Mouse (Mus musculus): ENCODE measurements at regions not wholly inside any gene's neighbourhood (a gene's known extent, or its start where the extent isn't known, plus 50 kb on each side); places are given as distances from the start of the nearest gene placed in this dataset.

DNA sequence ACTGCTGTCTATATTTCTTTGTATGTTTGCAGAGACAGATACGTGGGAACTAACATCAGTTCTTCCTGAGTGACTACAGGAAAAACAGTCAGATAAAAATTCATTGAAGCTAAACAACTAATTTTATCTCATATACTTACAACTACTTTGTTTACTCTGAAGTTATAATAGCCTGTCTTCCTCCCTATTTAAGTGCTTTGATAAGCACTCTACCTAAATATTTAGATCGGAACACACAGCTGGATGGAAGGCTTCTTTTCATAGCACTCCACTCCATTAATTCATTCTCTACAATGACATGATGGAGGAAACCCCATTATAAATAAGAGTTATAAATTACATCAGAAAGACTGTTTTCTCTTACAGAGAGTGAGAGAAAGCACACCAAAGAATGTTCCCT is 438.5 kb upstream of the Sptlc3 start:
- H3K4me3 ChIP-seq = no peak overlapping the region
- H3K4me2 ChIP-seq (replicated peaks) = no peak overlapping the region
- no peaks in the 10 kb centered on the region for H3K36me3 ChIP-seq
- 83% methylated on average over 2 of the region's 2 CpGs for WGBS
- H3K4me1 ChIP-seq = no peaks in the 10 kb centered on the region
- no peak overlapping the region for H3K9ac ChIP-seq
- H3K27me3 ChIP-seq = no peaks in the 10 kb centered on the region
- no peak overlapping the region for H3K27ac ChIP-seq
- ATAC-seq (ENCODE audit: low FRiP score) = no peak
- no peaks in the 10 kb centered on the region for H3K9me3 ChIP-seq (replicated peaks)

DNA sequence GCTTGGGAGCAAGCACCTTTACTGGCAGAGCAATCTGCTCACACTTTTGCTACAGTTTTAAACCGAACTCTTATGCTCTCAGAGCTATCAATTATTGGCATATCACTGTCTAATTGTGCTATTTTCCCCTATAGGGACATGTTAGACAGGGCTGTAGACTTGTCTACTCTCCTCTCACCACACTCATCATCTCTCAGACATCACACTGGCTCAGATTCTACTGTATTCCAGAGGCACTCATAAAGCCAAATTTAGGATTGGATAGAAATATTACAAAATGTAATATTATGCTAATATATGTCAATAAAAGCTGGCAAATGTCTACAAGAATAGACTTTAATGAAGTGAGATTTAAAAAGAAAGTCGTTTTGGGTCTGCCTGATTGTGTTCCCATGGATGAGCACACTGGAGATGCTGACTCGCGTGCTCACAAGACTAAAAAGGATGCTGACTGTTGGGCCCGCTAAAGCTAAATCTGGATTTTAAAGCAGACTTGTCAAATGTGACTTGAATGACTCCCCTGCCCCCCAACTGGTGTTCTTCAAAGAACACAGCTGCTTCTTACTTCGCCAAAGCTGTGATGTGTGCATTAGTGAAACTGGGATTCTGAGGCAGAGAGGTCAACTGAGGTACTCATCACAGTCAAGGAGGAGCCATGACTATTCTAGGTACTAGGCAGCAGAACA is 424.3 kb upstream of the Sptlc3 start:
- 90% methylated on average over 6 of the region's 6 CpGs for WGBS
- H3K27ac ChIP-seq = no peak overlapping the region
- no peak overlapping the region for H3K4me3 ChIP-seq
- no peak overlapping the region for H3K9ac ChIP-seq
- ATAC-seq (ENCODE audit: low FRiP score) = no peak
- no peak overlapping the region for H3K4me2 ChIP-seq (replicated peaks)
- H3K27me3 ChIP-seq = no peaks in the 10 kb centered on the region
- H3K9me3 ChIP-seq (replicated peaks) = no peaks in the 10 kb centered on the region
- H3K4me1 ChIP-seq = no peaks in the 10 kb centered on the region
- H3K36me3 ChIP-seq = no peaks in the 10 kb centered on the region

DNA sequence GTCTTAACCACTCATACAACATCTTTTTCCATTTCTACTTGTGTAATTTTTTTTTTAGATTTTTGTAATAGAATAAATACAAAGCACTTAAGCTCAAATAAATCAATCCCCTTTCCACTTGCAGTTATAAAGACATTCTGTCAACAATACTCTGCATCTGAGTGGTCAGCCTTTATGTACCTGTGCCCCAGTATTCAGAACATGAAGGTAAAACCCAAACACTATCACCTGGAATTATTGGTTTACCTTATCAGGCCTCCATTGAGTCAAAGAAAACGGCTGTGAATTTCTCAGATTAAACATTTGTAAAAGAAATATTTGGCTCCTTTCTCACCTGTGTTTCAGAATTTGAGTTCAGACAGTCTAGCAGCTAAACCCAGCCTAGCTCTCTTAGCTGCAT is 422.0 kb upstream of the Sptlc3 start:
- H3K27me3 ChIP-seq = no peaks in the 10 kb centered on the region
- no peak overlapping the region for H3K9ac ChIP-seq
- H3K4me3 ChIP-seq = no peak overlapping the region
- H3K27ac ChIP-seq = no peak overlapping the region
- no peaks in the 10 kb centered on the region for H3K9me3 ChIP-seq (replicated peaks)
- no peaks in the 10 kb centered on the region for H3K36me3 ChIP-seq
- ATAC-seq (ENCODE audit: low FRiP score) = no peak
- 81% methylated on average over 1 of the region's 1 CpGs for WGBS
- H3K4me1 ChIP-seq = no peaks in the 10 kb centered on the region
- no peak overlapping the region for H3K4me2 ChIP-seq (replicated peaks)

DNA sequence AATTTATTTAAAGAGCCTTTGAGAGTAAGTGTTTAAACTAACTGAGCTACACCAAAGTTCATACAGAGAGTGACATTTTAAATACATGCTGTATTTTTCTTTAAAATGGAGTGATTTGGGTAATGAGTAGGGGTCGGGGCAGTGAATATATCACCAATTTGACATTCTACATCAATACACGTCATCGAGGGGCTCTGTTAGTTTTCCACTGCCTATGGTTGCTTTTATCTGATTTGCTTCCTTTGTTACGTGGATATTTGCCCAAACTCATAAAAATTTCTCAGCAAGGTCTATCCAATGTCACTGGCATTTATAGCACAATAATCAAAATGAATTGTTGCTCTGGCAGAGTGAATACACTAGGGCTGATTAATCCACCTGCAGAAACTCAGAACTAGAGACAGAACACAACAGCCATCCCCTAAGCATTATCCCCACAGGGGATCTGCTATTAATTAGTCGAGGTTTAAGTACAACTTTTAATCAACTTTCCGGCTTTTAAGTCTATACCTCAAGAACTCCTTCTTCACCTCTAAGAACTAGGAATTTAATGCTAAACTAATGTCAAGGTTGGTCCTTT is 400.1 kb upstream of the Sptlc3 start:
- WGBS = 81% methylated on average over 6 of the region's 6 CpGs
- Histone ChIP-seq H3K4me3 (no peak overlapping the region), H3K9me3 (replicated peaks) (no peaks in the 10 kb centered on the region), H3K27ac (no peak overlapping the region), H3K4me1 (no peaks in the 10 kb centered on the region), H3K4me2 (replicated peaks) (no peak overlapping the region), H3K27me3 (no peaks in the 10 kb centered on the region), H3K36me3 (no peaks in the 10 kb centered on the region), H3K9ac (no peak overlapping the region)
- ATAC-seq (ENCODE audit: low FRiP score) = no peak

DNA sequence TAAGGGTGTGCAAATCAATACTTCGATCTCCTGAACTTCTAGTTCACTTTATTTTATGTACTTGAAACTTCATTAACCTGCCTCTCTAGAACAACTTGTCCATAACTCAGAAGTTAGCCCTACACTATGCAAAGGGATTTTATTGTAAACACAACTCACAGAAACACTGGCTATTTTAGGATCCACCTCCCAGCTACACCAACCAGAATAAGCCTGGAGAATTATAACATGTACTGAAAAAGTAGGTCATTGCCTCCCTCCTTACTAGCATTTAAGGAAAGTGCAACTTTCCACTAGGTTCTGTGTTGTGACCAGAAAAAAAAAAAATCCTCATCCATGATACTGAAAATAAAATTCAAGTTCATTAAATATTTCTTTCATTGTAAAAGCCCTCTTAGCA is 382.0 kb upstream of the Sptlc3 start:
- H3K4me2 ChIP-seq (replicated peaks) = no peak overlapping the region
- 84% methylated on average over 1 of the region's 1 CpGs for WGBS
- ATAC-seq (ENCODE audit: low FRiP score) = no peak

DNA sequence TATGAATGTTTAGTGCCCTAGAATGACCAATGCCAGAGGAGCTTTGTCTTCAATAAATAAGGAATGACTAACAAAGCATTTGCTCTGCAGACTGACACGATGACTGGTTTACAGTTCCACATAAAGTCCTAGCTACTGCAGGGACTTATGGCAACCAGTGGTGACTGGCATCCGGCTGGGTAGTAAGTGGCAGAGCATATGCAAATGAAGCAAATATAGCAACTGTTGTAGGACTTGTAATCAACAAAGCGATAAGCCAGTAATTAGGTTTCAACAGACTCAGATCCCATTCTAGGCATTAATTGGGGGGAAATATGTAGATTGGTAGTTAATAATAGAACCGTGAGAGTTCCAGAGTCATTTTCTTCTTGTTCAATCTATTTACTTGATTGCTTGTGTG is 379.2 kb upstream of the Sptlc3 start:
- Histone ChIP-seq H3K9ac (no peak overlapping the region), H3K27ac (no peak overlapping the region), H3K4me2 (replicated peaks) (no peak overlapping the region), H3K4me1 (no peaks in the 10 kb centered on the region), H3K9me3 (replicated peaks) (no peaks in the 10 kb centered on the region), H3K4me3 (no peak overlapping the region), H3K27me3 (no peaks in the 10 kb centered on the region), H3K36me3 (no peaks in the 10 kb centered on the region)
- WGBS = 88% methylated on average over 4 of the region's 4 CpGs
- no peak for ATAC-seq (ENCODE audit: low FRiP score)

More for the DNA sequence above, 382.0 kb upstream of the Sptlc3 start:
- Histone ChIP-seq H3K4me3 (no peak overlapping the region), H3K36me3 (no peaks in the 10 kb centered on the region), H3K27me3 (no peaks in the 10 kb centered on the region), H3K27ac (no peak overlapping the region), H3K4me1 (no peaks in the 10 kb centered on the region), H3K9me3 (replicated peaks) (no peaks in the 10 kb centered on the region), H3K9ac (no peak overlapping the region)

DNA sequence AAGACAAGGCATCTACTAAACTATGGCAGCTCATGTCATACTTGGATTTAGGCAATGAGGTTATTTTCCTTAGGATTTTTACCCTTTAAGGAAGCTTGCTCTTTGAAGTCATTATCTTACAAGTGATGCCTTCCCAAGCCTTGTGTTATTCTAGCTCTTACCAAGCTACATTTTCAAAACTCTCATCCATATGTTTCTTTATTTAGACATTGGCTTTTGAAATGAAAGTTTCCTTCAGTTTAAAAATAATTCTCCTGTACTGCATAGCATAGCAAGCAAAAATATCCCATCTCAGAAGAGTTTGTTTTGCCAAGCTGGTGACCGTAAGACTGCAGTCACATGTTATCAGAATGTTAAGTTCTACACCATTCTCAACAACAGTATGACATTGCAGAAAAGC is 372.8 kb upstream of the Sptlc3 start:
- no peaks in the 10 kb centered on the region for H3K36me3 ChIP-seq
- H3K9me3 ChIP-seq (replicated peaks) = no peaks in the 10 kb centered on the region
- H3K27ac ChIP-seq = no peak overlapping the region
- no peaks in the 10 kb centered on the region for H3K4me1 ChIP-seq
- ATAC-seq (ENCODE audit: low FRiP score) = no peak
- H3K4me2 ChIP-seq (replicated peaks) = no peak overlapping the region
- H3K9ac ChIP-seq = no peak overlapping the region
- H3K27me3 ChIP-seq = no peaks in the 10 kb centered on the region
- 84% methylated on average over 1 of the region's 1 CpGs for WGBS
- H3K4me3 ChIP-seq = no peak overlapping the region

DNA sequence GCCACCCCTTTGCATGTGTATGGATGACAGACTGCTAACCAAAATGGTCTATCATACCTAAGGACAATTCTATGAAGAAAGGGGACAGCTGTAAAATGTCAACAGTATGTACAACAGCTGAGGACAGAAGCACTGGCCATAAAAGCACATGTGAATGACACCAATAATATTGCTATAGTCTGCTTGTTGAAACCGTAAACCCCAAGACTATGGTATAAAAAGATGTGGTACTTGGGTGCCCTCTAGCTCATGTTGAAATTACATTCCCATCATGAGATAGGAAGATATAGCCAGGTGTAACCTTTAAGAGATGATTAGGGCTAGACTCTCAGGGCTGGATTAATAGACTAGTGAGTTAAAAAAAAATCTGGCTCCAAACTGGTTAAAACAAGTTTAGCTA is 361.6 kb upstream of the Sptlc3 start:
- H3K4me2 ChIP-seq (replicated peaks) = no peak overlapping the region
- no peak overlapping the region for H3K4me3 ChIP-seq
- no peak overlapping the region for H3K27ac ChIP-seq
- 71% methylated on average over 1 of the region's 1 CpGs for WGBS
- H3K9ac ChIP-seq = no peak overlapping the region
- no peaks in the 10 kb centered on the region for H3K36me3 ChIP-seq
- no peaks in the 10 kb centered on the region for H3K27me3 ChIP-seq
- H3K4me1 ChIP-seq = no peaks in the 10 kb centered on the region
- no peaks in the 10 kb centered on the region for H3K9me3 ChIP-seq (replicated peaks)
- ATAC-seq (ENCODE audit: low FRiP score) = no peak

DNA sequence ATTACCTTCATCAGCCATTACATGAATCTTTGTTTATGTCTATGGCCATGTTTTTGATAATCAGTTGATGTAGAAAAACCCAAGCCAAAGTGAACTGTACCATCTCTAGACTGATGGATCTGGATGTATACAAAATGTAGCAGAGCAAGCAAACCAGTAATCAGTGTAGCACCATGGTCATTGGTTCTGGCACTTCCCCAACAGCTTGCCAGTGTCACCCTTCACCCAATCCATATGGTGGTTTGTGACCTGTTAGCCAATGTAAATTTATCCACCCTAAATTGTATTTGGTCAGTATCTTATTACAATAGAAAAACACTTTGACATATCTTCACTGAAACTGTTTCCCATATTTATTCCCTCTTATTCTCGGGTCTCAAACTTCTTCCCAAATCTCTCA is 346.7 kb upstream of the Sptlc3 start:
- no peak overlapping the region for H3K27ac ChIP-seq
- H3K4me2 ChIP-seq (replicated peaks) = no peak overlapping the region
- 63% methylated on average over 1 of the region's 1 CpGs for WGBS
- no peak overlapping the region for H3K4me3 ChIP-seq
- no peak overlapping the region for H3K9ac ChIP-seq
- no peaks in the 10 kb centered on the region for H3K9me3 ChIP-seq (replicated peaks)
- H3K27me3 ChIP-seq = no peaks in the 10 kb centered on the region
- no peaks in the 10 kb centered on the region for H3K4me1 ChIP-seq
- no peaks in the 10 kb centered on the region for H3K36me3 ChIP-seq
- ATAC-seq (ENCODE audit: low FRiP score) = no peak

DNA sequence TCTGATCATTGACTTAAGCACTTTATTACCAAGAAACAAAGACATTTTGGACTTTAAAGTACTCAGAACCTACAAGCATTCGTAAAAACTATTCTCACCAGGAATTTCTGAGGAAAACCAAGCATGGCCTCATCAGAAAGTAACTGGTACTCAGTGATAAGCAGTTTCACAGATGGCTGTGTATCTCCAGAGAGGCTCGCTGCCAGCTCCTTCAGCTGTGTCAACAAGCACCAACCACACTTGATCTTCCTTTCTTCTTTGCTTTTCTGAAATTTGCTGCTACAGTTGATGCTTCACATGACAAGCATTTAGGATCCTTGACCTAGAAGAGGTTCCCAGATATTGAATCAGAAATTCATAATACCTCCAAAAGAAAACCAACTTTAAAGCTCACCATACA is 314.1 kb upstream of the Sptlc3 start:
- Histone ChIP-seq H3K9me3 (replicated peaks) (no peaks in the 10 kb centered on the region), H3K36me3 (no peaks in the 10 kb centered on the region), H3K9ac (no peak overlapping the region), H3K27me3 (no peaks in the 10 kb centered on the region), H3K4me2 (replicated peaks) (no peak overlapping the region), H3K27ac (no peak overlapping the region), H3K4me1 (no peaks in the 10 kb centered on the region), H3K4me3 (no peak overlapping the region)
- 64% methylated on average over 2 of the region's 2 CpGs for WGBS
- no peak for ATAC-seq (ENCODE audit: low FRiP score)

DNA sequence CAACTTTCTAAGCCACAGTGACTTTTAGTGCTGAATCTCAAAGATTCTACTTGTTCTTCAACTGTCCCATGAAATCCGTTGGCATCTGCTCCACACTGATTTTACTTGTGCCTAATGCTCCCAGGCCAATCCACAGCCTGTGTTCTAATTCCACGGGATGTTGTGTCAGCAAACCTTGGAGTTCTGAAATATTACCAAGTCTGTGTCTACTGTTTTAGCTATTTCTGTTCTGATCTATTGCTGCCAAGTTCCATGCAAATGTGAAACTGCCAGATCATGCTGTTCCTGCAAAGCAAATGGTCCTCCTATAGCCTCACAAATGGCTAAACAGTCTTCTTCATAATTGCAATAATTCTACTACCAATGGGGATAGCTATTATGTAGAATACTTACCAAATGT is 295.4 kb upstream of the Sptlc3 start:
- no peak overlapping the region for H3K4me2 ChIP-seq (replicated peaks)
- 74% methylated on average over 2 of the region's 2 CpGs for WGBS
- H3K36me3 ChIP-seq = no peaks in the 10 kb centered on the region
- no peak overlapping the region for H3K4me3 ChIP-seq
- ATAC-seq (ENCODE audit: low FRiP score) = no peak
- H3K27ac ChIP-seq = no peak overlapping the region
- no peak overlapping the region for H3K9ac ChIP-seq
- H3K27me3 ChIP-seq = no peaks in the 10 kb centered on the region
- H3K4me1 ChIP-seq = no peaks in the 10 kb centered on the region
- no peaks in the 10 kb centered on the region for H3K9me3 ChIP-seq (replicated peaks)

DNA sequence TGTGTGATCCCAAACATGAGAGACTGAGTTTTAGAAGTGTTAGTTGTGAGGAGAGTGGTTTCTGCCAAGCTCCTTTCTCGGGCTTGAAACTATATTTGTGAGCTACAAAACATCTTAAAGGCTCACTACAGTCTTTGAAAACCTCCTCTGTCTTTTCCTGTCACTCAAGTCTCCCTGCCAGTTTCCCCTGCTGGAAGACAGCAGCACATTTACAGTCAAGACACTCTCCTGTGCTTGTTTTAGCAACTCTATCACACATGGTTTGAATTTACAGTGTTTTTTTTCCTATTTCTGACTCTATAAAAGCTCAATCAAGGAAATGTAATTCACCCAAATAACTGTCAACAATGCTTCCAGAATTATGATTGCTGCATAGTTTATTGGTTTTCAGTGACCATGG is 286.1 kb upstream of the Sptlc3 start:
- 50% methylated on average over 1 of the region's 1 CpGs for WGBS
- H3K9ac ChIP-seq = no peak overlapping the region
- H3K36me3 ChIP-seq = no peaks in the 10 kb centered on the region
- ATAC-seq (ENCODE audit: low FRiP score) = no peak
- H3K4me2 ChIP-seq (replicated peaks) = no peak overlapping the region
- no peaks in the 10 kb centered on the region for H3K4me1 ChIP-seq
- H3K9me3 ChIP-seq (replicated peaks) = no peaks in the 10 kb centered on the region
- no peaks in the 10 kb centered on the region for H3K27me3 ChIP-seq
- no peak overlapping the region for H3K4me3 ChIP-seq
- no peak overlapping the region for H3K27ac ChIP-seq

DNA sequence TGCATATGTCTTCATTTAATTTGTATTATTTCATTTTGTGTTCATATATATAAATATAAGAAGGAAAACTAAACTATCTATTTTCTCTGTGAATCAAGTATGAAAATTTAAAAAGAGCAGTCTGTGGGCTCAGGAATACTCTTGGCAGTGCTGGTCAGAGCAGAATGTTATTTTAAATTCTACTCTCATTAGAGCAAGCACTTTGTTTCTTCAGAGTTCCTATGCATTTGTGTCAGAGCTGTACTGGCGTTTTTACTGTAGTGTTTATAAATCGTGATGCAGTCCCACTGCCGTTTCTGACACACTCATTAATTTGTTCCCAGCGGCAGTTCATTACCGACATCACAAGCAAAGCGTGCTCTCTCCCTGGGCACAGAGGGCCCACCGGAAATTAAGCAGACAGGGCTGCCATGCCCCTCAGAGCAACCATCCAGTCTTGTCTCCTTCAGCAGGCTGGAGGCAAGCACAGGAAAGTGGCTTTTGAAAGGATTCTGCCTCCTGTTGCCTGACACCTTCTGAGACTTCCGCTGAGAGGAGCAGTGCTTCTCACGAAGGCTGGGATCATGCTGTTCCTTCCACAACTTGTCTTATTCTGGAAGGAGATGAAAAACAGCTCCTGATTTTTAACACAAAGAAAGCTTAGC is 272.8 kb upstream of the Sptlc3 start:
- Histone ChIP-seq H3K36me3 (no peaks in the 10 kb centered on the region), H3K9me3 (replicated peaks) (no peaks in the 10 kb centered on the region), H3K4me3 (no peak overlapping the region), H3K4me1 (no peaks in the 10 kb centered on the region; the same call in 1 of the 2 replicates), H3K4me2 (replicated peaks) (0 out of 2 replicates have a peak overlapping the region, but pooled peaks have one; percentile 3), H3K27me3 (no peaks in the 10 kb centered on the region), H3K9ac (no peak overlapping the region), H3K27ac (no peak overlapping the region)
- WGBS = 46% methylated on average over 9 of the region's 9 CpGs
- ATAC-seq (ENCODE audit: low FRiP score) = no peak

All from hindbrain, embryonic 12.5 days (tissue).